Mouse (Mus musculus): Measurements from ENCODE around the gene Uaca.
A peak's percentile ranks its signal among the peaks of the same experiment; 100 is the strongest.

Gene Uaca

GRCm38 (mm10) chr9:60838331-60838872, 44.1 kb downstream of the Uaca start:
- DNase-seq: no peak

GRCm38 (mm10) chr9:60841393-60841792, 47.1 kb downstream of the Uaca start:
- no peak for DNase-seq

DNA sequence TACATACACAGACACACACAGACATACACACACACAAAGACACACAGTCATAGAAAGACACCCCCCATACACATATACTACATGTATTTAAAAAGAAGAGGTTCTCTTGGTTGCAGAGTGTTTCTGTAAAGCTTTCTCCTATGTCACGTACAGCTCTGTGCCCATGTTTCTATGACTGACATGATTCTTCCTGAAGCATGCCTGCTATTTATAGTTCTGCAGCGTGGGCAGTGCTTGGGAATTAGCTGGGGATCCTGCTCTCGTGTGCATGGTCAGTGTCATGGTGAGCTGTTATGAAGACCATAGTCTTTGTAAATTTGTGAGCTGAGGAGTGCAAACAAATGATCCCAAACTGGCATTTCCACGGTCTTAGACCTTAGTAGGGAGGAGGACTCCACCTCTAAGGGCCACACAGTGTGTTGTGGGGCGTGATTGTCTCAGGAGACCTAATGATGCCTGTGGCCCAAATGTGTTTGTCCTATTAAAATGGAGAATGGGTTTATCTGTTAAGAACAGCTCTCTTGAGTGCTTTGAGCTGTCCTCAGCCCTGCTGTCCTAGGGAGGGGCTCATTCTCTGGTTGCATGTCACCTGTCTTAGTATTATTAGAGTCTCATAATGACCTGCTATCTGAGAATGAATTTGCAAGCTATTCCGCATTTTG, 49.2 kb downstream of the Uaca start:
- no peak for DNase-seq

GRCm38 (mm10) chr9:60848730-60849129, 54.4 kb downstream of the Uaca start:
- no peak for DNase-seq

DNA sequence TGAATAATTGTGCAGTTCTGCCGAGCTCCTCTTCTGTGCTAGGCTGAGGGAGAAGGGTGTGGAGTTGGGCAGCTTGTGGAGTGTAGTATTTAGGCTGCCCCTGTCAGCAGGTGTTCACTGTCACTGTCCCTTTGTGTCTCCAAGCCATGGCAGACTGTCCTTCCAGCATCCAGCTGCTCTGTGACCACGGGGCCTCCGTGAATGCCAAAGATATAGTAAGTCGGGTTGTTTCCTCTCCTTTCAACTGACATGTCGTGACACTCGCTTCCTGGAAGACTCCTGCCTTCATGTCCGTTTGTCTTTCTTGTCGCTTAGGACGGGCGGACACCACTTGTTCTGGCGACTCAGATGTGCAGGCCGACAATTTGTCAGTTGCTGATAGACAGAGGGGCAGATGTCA, 55.6 kb downstream of the Uaca start:
- no peak for DNase-seq

GRCm38 (mm10) chr9:60854196-60854595, 59.9 kb downstream of the Uaca start:
- DNase-seq: no peak

GRCm38 (mm10) chr9:60857833-60858232, 63.5 kb downstream of the Uaca start:
- peak; percentile 58 for DNase-seq

DNA sequence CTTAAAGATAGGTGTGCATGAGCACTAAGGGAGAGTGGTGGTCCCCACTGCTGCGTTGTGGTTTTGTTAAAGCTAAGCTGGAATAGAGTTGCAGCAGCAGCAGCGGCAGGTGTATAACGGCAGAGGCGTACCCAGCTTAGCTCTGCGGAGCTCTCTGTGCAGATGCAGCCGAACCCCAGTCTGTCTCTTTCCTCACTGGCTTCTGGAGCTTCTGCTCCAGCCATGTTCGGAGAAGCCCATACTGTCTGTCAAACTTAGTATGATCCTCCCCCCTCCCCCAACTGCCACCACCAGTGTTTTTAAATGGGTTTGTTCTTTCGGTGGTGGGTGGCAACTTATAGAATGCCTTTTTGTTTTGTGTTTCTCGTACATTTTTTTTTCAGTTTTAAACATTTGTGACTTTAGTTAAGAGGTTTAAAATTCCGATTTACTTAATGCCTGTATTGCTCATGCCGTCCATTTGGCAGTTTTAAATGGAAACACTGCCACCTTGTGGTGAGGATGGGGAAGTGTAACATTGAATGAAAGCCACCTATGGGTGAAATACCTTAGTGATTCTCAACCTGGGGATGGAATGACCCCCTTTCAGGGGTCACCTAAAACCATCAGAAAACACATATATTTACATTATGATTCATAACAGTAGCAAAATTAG, 64.1 kb downstream of the Uaca start:
- DNase-seq: peak; percentile 41

- peak; percentile 49 for DNase-seq
Measured at GRCm38 (mm10) chr9:60859031-60859430, 64.7 kb downstream of the Uaca start.

- DNase-seq: no peak
Measured at GRCm38 (mm10) chr9:60861030-60861429, 66.7 kb downstream of the Uaca start.

- DNase-seq: no peak
Measured at GRCm38 (mm10) chr9:60864664-60865063, 70.3 kb downstream of the Uaca start.

DNA sequence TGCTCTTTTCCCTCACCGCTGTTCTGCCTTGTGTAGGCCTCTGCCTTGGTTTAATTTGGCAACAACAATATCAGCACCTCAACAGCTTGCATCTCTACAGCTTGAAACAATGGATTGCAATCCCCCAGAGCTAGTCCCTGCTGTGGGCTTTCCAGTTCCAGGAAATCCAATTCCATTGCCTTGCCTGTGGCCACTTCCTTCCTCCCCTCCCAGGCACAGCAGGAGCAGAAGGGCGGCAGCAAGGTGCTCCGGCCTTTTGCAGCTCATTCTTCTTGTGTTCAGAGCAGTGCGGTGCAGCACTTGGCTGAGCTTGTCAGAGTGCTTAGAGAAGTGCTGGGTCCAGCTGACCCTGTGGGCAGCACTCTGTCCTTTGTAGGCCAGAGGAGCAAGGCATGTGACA, 71.5 kb downstream of the Uaca start:
- no peak for DNase-seq

DNA sequence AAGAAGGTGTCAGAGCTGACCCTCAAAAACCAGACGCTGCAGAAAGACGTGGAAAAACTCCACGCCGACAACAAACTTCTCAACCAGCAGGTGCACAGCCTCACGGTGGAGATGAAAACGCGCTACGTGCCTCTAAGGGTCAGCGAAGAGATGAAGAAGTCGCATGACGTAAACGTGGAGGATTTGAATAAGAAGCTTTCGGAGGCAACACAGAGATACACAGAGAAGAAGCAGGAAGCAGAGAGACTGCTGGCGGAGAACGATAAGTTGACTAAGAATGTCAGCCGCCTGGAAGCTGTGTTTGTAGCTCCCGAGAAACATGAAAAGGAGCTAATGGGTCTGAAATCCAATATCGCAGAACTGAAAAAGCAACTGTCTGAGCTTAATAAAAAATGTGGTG, 76.1 kb downstream of the Uaca start:
- no peak for DNase-seq

DNA sequence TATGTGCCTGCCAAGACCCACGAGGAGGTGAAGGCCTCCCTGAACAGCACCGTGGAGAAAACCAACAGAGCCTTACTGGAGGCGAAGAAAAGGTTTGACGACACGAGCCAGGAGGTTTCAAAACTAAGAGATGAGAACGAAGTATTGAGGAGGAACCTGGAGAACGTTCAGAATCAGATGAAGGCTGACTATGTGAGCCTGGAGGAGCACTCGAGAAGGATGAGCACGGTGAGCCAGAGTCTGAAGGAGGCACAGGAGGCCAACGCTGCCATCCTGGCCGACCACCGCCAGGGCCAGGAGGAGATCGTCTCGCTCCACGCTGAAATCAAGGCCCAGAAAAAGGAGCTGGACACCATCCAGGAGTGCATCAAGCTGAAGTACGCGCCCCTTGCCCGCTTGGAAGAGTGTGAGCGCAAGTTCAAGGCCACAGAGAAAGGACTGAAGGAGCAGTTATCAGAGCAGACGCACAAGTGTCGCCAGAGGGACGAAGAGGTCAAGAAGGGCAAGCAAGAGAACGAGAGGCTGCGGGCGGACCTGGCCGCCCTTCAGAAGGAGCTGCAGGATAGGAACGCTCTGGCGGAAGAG, 76.7 kb downstream of the Uaca start:
- DNase-seq: no peak

DNA sequence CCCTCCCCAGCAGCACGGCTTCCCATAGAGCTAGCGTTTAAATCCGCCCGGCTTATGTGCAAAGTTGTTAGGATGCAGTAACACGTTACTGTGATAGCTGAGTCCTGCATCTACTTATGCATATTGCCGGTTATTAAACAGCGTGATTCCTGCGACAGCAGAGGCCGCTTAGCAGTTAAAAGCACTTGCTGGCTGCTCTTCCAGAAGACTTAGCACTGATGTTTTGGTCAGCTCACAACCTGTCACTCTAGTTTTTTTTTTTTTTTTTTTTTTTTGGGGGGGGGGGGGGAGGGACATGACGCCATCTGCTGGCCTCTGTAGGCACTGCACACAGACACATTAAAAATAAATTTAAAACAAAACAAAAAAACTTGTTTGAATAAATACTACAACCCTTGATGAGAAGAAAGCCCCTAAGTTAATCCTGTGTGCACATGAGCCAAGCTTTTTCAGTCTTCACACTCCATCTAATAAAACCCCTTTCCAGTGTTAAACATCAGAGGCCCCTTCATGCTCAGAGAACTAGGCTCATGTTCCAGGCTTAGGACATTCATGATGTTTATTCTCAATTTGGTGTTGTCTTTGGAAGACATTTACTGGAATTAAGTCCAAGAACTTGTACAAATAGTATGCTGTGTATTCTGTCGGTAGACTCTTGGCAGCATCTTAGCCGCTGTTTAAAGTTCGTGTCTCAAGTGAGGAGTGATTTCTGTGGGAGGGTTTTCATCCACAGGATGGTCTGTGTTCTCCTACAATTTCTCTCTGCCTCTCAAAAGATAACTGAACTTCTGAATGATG, 79.1 kb downstream of the Uaca start:
- DNase-seq: no peak

DNA sequence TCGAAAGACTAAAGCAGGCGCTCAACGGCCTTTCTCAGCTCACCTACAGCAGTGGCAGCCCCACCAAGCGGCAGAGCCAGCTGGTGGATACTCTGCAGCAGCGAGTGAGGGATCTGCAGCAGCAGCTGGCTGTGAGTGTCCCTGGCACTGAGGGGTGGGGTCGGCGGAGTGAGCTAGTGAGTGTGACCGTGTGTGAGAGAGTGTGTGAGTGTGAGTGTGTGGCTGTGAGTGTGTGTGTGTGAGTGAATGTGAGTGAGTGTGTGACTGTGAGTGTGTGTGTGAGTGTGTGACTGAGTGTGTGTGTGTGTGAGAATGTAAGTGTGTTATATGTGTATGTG, 79.7 kb downstream of the Uaca start:
- no peak for DNase-seq

- DNase-seq: no peak
Measured at GRCm38 (mm10) chr9:60876085-60876484, 81.7 kb downstream of the Uaca start.

- no peak for DNase-seq
Measured at GRCm38 (mm10) chr9:60876531-60876930, 82.2 kb downstream of the Uaca start.

DNA sequence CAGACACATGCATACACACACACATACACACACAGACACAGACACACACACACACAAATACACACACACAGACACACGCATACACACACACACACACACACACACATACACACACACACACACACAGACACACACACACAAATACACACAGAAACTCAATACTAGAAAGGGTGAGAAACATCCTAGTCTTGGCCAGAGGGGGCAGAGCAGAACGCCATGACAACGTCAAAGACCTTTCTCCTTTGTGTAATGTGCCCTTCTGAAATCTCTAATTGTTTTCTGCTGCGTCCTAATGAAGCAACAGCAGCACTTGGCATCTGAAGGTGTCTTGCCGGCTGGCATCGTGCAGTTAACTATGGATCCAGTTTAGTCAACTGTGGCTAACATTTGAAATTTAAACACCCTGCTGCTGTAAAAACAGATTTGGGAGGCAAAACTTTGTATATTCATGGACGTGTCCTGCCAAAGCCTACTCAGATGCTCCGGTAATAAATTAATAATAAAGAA, 83.8 kb downstream of the Uaca start:
- no peak for DNase-seq

DNA sequence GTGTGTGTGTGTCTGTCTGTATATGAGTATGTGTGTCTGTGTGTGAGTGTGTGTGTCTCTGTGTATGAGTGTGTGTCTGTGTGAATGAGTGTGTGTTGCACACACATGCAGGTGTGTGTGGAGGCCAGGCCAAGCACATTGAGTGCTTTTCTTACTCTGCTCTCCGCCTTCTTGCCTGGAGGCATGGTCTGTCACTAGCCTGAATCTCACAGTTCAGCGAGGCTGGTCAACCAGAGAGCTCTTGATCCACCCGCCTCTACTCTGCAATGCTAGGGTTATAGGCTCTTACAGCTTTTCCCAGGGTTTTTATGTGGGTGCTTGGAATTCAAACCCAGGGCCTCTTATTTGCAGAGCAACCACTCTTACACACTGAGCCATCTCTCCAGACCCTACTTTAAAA, 84.3 kb downstream of the Uaca start:
- no peak for DNase-seq

GRCm38 (mm10) chr9:60885148-60885547, 90.8 kb downstream of the Uaca start:
- no peak for DNase-seq

- DNase-seq: no peak
Measured at GRCm38 (mm10) chr9:60886431-60887371, 92.4 kb downstream of the Uaca start.

Measured in thymus, postnatal 25 days (tissue).